Mouse (Mus musculus) layer of hippocampus, adult 11-12 months (tissue): Measurements from ENCODE around the gene Gab2.

Experiments used
- DNase-seq: peaks from one replicate; pipeline ENCODE4 v3.0.0; 2022; ENCODE audit warnings: low spot score

Gab2 gene

GRCm38 (mm10) chr7:97081242-97081958 is at the start of gene Gab2:
Gene Gab2 (plus strand): TSS chr7:97081586.
- peak; percentile 59 for DNase-seq

- DNase-seq, result no peak
Measured at GRCm38 (mm10) chr7:97032412-97032811, 49.0 kb upstream of the Gab2 start.

- DNase-seq, result no peak
Measured at GRCm38 (mm10) chr7:97039641-97040040, 41.7 kb upstream of the Gab2 start.

- no peak for DNase-seq
Measured at GRCm38 (mm10) chr7:97041868-97042449, 39.4 kb upstream of the Gab2 start.

- DNase-seq, result no peak
Measured at GRCm38 (mm10) chr7:97042981-97043380, 38.4 kb upstream of the Gab2 start.

DNA sequence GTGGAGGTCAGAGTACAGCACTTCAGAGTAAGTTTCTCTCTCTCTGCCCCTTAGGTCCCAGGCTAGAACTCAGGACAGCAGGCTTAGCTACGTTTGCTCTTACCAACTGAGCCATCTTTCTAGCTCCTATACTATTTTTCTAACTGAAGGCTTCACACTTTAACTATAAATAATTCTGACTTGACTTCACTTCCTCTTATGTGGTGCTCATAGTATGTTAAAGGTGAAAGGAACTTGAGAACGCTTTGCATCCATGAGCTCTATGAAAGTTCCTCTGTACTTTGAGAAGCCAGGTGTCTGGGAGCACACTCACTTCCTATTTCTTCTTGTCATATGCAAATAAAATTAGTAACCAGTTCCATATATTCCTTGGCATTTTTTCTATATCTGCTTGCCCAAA is 20.4 kb upstream of the Gab2 start:
- no peak for DNase-seq

- no peak for DNase-seq
Measured at GRCm38 (mm10) chr7:97071512-97071911, 9.9 kb upstream of the Gab2 start.

DNA sequence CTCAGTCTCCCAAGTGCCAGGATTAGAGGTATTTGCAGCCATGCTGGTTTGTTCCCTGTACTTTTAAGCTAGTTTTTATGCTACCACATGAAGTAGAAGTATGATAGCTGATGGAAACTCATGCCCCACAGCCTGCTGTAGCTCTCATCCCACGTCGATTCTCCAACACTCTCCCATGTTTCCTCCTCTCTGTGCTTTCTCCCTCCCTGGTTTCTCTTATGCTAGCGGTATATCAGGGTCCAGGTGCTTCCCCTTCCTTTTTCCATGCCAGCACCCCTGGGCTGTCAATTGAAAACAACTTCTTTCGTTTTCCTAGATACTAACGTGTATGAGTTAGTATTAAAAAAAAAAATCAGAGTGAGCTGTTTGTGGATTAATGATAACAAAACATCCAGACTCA is 9.3 kb upstream of the Gab2 start:
- DNase-seq, result no peak

GRCm38 (mm10) chr7:97074974-97075373 is 6.4 kb upstream of the Gab2 start:
- no peak for DNase-seq

GRCm38 (mm10) chr7:97076977-97077376 is 4.4 kb upstream of the Gab2 start:
- DNase-seq, result no peak

GRCm38 (mm10) chr7:97078685-97079084 is 2.7 kb upstream of the Gab2 start:
- no peak for DNase-seq

DNA sequence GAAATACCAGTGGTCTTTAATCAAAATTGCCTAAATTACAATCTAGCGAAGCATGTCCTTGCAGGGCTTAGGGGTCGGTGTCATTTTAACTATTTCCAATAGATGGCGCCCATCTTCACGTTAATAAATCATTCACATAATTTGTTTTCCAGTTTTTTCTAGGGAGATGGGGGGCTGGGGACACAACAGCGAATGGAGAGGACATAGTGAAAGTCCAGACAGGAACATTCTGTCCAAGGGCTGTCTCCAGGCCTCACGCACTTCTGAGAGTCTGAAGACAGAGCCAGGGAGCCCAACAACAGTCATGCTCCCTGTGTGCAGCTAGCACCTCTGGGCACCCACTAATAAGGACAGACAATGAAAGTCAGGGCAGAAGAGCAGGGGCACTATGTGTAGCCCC is 2.2 kb upstream of the Gab2 start:
- DNase-seq, result peak; percentile 58

DNA sequence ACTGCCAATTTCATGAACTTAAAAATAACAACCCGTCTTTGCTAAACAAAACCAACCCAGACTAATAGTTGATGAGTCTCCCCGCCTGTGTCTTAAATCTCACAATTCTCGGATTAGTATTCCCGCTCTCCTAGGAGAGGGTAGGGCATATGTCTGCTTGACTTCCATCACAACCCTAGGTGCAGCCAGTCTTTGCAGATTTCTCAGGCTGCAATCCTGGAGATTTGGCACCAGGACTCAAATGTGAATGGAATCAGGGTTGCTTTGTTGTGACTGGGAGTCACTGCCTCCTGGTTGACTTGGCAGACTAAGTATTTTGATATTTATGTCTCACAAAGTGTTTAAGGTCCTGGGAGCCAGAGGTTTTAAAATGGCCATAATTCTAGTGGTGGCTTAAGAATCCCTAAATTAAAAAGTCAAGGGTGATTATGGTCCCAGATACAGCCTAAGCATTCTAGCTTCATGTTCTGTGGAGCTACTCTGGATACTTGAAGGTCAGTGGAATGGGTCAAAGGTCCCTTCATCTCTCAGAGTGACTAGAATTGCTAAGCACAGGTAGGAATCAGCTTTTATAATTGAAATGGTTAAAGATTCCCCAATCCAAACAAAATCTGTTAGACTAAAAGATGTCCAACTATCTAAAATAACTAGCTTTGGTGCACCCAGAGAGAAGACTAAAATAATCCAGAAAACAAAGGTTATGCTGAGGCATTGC is 1.6 kb upstream of the Gab2 start:
- DNase-seq, result no peak

GRCm38 (mm10) chr7:97080621-97081241 is 655 bp upstream of the Gab2 start:
- no peak for DNase-seq

DNA sequence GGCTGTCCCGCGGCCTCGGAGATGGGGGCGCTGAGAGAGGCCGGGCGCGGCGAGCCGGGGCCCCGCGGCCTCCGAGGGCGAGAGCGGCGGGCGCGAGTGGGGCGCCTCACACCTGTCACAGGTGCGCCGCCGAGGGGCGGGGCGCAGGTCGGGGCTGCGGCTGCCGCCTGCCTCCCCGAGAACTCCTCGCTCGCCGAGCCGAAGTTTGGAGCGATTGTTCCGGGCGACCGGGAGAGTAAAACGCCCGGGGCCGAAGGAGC is 503 bp downstream of the Gab2 start:
- DNase-seq, result peak; percentile 20

GRCm38 (mm10) chr7:97082219-97083101 is 1.1 kb downstream of the Gab2 start:
- peak; percentile 44 for DNase-seq

GRCm38 (mm10) chr7:97083579-97083978 is 2.2 kb downstream of the Gab2 start:
- DNase-seq, result no peak

GRCm38 (mm10) chr7:97084181-97084580 is 2.8 kb downstream of the Gab2 start:
- DNase-seq, result no peak

DNA sequence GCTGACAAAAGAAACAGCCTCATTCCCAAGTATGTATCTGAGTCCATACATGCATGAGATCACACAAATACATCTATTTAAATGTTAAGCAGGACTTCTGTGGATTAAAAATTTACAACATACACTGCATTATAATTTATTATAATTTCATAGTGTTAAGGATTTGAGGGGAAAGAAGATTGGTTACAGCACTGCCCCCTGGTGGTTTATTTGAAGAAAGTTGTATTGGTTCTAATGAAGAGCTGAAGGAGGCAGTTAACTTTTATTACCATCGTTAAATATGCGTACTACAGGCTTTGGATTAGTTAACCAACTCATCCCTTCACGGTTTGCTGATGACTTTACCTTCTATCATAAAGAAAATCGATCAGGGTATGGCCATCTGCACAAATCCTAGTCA is 3.9 kb downstream of the Gab2 start:
- no peak for DNase-seq

GRCm38 (mm10) chr7:97094241-97094640 is 12.9 kb downstream of the Gab2 start:
- DNase-seq, result no peak

- DNase-seq, result no peak
Measured at GRCm38 (mm10) chr7:97108119-97108518, 26.7 kb downstream of the Gab2 start.

GRCm38 (mm10) chr7:97128949-97129348 is 47.6 kb downstream of the Gab2 start:
- DNase-seq, result no peak
